Mouse (Mus musculus) spleen, adult 12 weeks (tissue): ENCODE measurements around the gene Med8.

Source experiments
- DNase-seq: peaks from one replicate; pipeline ENCODE4 v3.0.0; 2022; ENCODE audit warnings: low spot score

Gene Med8

DNA sequence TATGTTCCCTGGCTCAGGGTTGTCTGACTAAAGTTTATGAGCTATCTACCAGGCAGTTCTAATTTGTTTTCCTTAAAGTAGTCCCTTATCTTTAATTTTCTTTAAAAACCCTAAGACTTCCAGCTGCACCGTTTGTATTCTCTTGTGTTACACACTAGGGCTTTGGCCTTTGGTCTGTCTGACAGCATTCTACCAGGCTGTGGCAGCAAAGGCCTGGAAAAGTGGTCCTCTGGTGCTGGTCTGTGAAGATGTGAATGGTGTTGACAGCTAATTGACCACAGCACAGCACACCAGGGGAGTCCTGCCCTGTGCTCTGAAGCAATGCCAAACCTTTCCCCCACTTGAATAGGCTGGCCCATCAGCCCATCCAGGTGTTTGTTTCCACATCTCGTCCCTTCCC is 6.6 kb downstream of the Med8 start:
- DNase-seq = no peak

- no peak for DNase-seq
Observed at GRCm38 (mm10) chr4:118416329-118416728, 7.2 kb downstream of the Med8 start.

GRCm38 (mm10) chr4:118417112-118417797 is 8.1 kb downstream of the Med8 start:
- no peak for DNase-seq

DNA sequence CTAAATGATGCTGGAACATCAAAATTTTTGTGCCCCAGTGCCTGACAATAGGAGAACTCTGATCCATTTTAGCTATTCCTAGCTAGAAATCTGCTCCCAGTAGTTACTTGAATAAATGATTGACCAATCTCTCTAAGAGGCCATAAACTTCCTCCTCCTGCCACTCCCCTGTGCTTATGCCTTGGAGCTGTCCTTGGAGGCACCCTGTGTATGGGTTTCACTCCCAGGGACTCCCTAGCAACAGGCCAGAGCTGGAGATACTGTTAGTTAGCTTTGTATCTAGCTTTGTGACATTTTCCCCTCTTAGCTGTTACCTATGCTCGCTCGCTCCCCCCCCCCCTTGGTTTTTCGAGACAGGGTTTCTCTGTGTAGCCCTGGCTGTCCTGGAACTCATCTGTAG is 12.2 kb downstream of the Med8 start:
- no peak for DNase-seq

DNA sequence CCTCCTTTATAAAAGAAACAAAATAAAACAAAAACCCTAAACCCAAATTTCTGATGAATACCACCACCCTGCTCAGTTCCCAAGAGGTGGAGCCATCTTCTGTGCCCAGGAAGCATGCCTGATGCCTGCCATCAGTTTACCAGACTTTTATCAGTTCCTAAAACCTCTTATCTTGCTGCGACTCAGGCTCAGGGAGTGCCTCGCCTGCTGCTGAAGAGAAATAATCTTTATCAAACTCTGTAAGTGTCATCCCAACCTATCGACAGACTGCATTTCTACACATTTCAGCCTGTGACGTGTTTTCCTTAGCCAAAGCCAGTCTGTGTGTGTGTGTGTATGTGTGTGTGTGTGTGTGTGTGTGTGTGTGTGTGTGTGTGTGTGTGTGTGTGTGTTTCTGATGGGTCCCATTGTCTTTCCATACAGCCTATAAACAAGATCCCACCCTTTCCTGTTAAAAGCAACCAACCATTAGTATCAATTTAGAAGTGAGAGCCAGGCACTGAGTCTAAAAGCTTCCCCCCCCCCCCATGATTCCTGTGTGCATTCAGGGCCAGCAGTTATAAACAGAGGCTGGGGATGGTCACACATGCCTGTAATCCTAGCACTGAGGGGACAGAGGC is 15.5 kb downstream of the Med8 start:
- peak; percentile 23 for DNase-seq

GRCm38 (mm10) chr4:118425374-118425773 is 16.2 kb downstream of the Med8 start:
- DNase-seq = no peak

DNA sequence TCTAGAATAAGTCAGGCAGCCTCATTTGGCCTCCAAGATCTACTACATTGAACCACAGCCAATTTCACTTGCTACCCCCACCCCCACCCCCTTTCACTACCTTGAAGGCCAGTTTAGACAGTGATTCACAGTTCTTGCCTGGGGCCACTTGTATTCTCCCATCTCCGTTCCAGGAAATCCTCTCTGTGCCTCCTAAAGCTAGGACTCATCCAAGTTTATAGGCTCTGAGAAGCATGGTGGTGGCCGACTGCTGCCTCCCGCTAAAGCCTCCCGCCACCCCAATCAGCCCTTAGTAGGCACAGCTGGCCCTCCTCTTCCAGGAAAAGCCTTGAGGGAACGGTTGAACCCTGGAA is 18.3 kb downstream of the Med8 start:
- no peak for DNase-seq

DNA sequence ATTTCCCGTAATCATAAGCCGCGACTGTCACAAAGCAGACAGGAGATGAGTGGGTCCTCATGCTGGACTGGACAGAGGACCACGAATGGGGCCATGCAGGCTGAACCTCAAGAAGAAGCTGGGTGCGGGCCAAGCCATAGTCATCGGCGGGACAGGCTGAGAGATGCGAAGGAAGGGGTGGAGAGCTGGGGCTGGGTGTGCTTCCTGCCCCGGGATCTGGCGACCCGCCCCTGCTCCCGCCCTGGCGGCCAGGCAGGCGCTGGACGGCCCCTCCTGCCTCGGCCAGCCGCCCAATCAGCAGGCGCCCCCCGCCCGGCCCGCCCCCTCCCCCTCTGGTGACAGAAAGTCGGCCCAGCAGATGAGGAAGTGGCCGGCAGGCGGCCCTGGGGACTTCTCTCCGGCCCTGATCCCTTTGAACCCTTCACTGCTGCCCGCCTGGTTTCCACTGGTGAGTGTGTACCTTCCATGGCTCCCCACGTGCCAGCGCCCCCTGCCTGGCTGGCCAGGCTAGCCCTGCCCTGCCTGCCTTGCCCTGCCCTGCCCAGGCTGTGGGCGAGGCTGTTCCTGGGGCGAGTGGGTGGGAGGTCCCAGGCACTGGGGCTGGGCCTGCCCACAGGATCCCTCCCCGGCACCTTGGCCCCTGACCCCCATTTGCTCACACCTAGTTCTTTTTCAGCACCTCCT is 18.8 kb downstream of the Med8 start, which contains the start of gene Elovl1:
Elovl1 (plus strand) TSS at position 326 of the 684 bp plus-strand sequence.
- peak; percentile 82 for DNase-seq

GRCm38 (mm10) chr4:118428531-118429214 is 19.5 kb downstream of the Med8 start:
- peak; percentile 13 for DNase-seq

DNA sequence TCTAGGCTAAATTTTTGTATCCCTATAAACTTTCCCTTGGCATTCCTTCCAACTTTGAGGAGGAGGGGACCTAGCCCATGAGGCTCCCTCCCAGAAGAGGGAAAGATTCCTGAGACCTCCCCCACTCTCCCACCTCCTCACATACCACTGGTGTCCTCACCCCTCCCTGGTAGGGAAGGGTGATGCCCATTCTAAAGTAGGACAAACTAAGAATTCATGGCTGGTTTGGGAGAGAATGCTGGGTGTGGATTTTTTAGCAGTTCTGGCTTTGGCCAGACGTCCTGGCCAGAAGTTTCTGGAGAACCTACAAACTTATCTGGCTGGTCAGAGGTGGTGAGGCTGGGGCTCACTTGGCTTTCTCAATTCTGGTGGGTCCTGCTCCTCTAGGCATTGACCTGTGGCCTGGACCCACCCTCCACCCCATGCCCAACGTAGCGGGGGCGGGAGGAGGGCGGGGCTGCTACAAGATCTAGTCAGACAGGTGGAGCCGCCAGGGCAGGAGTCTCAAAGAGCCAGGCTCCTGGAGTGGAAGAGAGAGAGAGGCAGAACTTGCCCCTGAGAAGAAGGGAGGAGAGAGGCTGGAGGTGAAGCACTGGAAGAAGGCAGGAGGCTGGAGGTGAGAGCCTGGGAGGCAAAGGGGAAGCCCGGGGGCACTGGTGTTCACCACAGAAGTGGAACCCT is 20.2 kb downstream of the Med8 start:
- peak; percentile 11 for DNase-seq

- DNase-seq = no peak
Observed at GRCm38 (mm10) chr4:118432332-118432731, 23.2 kb downstream of the Med8 start.

- peak; percentile 86 for DNase-seq
Observed at GRCm38 (mm10) chr4:118436820-118437603, 27.9 kb downstream of the Med8 start, which contains the start of gene Cdc20. TSS of gene Cdc20 (minus strand) at chr4:118437352.

GRCm38 (mm10) chr4:118437829-118438253 is 28.7 kb downstream of the Med8 start:
- peak; percentile 20 for DNase-seq

DNA sequence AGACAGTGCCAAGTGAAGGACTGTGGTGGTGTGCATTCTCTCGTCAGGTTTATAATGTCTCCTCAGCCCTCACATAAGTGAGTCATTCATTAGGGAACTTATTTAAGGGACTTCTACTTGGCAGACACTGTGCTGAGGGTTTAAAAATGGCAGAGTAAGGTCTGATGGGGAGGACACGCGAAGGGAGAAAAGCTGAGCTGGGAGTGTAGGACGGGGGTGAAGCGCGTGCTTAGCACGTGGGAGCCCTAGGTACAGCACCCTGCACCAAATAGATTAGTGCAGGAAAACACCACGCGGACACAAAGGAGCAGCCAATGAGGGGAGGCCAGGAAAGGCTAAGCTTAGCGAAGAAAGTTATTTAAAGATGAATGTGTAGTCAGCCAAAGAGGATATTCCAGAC is 36.0 kb downstream of the Med8 start:
- no peak for DNase-seq

GRCm38 (mm10) chr4:118445781-118446414 is 36.8 kb downstream of the Med8 start:
- DNase-seq = no peak

DNA sequence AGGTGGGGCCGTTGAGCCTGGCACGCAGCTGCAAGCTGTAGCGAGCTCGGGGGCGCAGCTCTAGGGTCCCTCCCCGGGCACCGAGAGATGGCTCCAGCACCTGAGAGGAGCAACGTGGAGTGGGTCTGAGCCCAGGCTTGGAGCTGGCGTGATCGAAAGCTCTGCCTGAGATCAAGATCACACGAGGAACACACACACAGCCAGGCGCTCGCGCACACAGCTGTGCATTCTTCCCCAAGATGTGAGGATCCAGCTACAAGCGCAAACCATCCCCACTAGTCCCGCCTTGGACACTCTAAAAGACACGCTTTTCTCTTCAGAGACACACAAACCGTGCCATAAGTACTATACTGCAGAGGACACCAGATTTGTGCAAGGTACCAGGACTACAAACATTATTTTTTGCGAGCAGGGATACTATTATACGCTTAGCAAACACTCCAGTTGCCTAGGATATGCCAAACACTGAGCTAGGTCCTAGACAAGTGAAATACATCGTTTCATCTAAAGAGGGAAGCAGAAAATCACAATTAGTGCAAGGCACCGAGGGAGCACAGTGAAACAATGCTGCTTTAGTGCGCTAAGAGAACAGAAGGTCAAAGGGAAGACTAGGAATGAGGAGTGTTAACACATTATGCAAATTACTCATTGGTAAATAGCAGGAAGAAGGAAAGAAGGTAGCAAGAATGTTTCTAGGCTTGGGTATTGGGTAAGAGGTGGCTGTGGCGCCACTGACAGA is 37.4 kb downstream of the Med8 start:
- no peak for DNase-seq

DNA sequence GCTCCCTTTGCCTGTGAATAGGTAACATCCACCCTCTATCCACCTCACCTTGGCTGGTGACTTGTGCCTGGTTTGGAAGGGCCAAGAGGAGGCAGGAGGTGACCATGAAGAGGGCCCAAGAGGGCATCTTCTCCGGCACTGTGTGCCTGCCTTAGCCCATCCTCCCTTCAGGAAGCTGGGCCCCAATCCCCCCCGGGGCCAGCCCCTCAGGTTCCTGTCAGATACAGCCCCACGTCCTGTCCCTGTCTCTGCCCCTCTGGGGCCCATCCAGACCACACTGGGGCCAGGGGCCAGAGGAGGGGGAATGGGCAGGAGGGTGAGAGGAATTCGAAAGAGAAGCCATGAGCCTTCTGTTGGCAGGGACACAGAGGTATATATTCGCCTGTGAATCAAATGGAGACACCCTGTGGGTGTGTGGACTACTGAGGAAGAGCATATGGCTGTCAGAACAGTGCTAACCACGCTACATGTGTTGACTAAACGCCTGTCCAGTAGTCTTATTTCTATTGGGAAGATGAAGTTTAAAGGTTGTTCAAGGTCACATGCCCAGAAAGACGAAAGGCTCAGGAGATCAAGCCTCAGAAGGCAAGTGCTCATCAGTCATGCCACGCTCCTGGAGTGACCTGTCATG is 48.3 kb downstream of the Med8 start, which contains the start of gene Mpl:
Mpl (minus strand) TSS at position 169 of the 631 bp plus-strand sequence.
- DNase-seq = no peak

DNA sequence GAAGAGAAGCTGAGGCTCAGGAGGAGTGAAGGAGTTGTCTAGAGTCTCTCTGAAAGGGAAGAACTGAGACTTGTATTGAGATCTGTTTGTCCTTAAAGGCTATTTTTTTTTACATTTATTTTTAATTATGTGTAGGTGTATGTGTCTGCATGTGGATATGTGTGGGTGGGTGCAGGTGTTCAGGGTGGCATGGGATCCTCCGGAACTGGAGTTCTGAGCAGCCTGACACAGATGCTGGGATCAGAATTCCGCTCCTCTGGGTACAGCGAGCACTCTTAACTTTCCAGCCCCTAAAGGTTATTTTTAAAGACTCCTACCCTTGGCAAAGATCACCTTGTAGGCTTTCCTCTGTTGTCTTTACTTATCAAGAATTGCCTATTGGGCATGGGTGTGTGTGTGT is 55.8 kb downstream of the Med8 start:
- no peak for DNase-seq
